Mouse (Mus musculus) hindbrain, postnatal 0 days (tissue): ENCODE data around the gene D630003M21Rik. TPM values are rescaled to one million over a fixed set of nuclear protein-coding genes. Genes with fewer than 3 reads are reported as not detected.

Source experiments
- ATAC-seq: fragments of 200-750 bp; cut with Nextera tagmentation; 2 replicates; pipeline ENCODE4 v1.8.0; 2017; ENCODE audit warnings: mild to moderate bottlenecking, moderate TSS enrichment, moderate library complexity
- DNase-seq: peaks from one replicate; pipeline ENCODE4 v3.0.0-alpha.2; 2015; ENCODE audit warnings: low spot score
- H3K27ac ChIP-seq: fragments of 300-500 bp; sonication (generic); 2 replicates; pipeline ENCODE4 v1.5.1; 2014; ENCODE audit warnings: mild to moderate bottlenecking
- H3K27me3 ChIP-seq: fragments of 300-500 bp; sonication (generic); 2 replicates; pipeline ENCODE4 v1.6.1; 2014; ENCODE audit warnings: low read length, mixed read lengths; ENCODE audit not compliant: insufficient read depth
- H3K36me3 ChIP-seq: fragments of 300-500 bp; sonication (generic); 2 replicates; pipeline ENCODE4 v1.6.1; 2014; ENCODE audit warnings: low read length, mixed read lengths; ENCODE audit not compliant: insufficient read depth
- H3K4me1 ChIP-seq: fragments of 300-500 bp; sonication (generic); 2 replicates; pipeline ENCODE4 v1.6.1; 2014; ENCODE audit warnings: antibody characterized with exemption, low read length, mixed read lengths; ENCODE audit not compliant: insufficient read depth
- H3K4me2 ChIP-seq: fragments of 300-500 bp; sonication (generic); 2 replicates; pipeline ENCODE4 v1.6.1; 2014; ENCODE audit warnings: low read depth, mild to moderate bottlenecking, low read length, moderate library complexity, mixed read lengths
- H3K4me3 ChIP-seq: fragments of 300-500 bp; sonication (generic); 2 replicates; pipeline ENCODE4 v1.5.1; 2014; ENCODE audit warnings: low read length
- H3K9ac ChIP-seq: fragments of 300-500 bp; sonication (generic); replicated peaks from 2 replicates; pipeline ENCODE4 v1.6.1; 2014; ENCODE audit warnings: mild to moderate bottlenecking, low read length, moderate library complexity, mixed read lengths
- H3K9me3 ChIP-seq: fragments of 300-500 bp; sonication (generic); 2 replicates; pipeline ENCODE4 v1.6.1; 2016; ENCODE audit warnings: low read length, mixed read lengths
- CTCF ChIP-seq: IDR thresholded peaks from 2 replicates; pipeline ENCODE4 v1.5.1; 2016; ENCODE audit warnings: antibody characterized with exemption, control low read depth, low read depth
- WGBS: fragments of 180-500 bp; shearing (Covaris S2); extraction: QIAGEN DNeasy Blood & Tissue Kit; methylation state at CpG from one replicate; pipeline ENCODE4 v1.1.7; 2014; 5-methylcytosine and 5-hydroxymethylcytosine counted together
- polyA plus RNA-seq: library from polyadenylated mRNA; unstranded; fragments of >200 nt; fragmentation: Nextera tagmentation; extraction: Ambion mirVana; gene quantifications from 2 replicates; pipeline ENCODE4 v1.2.1, GENCODE M21; 2015
- total RNA-seq: library from RNA; depleted of rRNA; stranded (reverse); fragments of >200 nt; gene quantifications from 2 replicates; pipeline ENCODE4 v1.2.3, GENCODE M21; 2014

The D630003M21Rik gene
- total and polyA plus RNA-seq, 2 experiments from 2014 or later = 2.3 to 7.8 TPM

DNA sequence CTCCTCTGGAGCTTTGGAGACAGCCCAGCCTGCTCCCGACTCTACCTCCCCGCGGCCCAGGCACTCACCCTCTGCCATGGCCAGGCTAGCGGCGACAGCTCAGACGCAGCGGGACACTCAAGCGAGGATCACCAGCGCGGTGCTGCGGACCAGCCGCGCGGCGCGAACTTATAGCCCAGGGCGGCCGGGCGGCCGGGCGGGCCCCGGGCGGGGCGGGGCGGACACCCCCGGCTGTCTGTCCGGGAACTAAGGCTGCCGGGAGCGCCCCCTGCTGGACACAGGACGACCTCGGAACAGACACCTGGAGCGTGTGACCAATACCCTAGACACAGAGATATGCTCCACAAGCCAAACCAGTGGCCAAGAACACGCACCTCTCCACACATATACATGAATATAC, 82.8 kb downstream of the D630003M21Rik start, which contains the start of gene Tgm2:
Gene Tgm2, minus strand, starts transcription at position 214 of the 400 bp plus-strand sequence.
- no peak within 1 kb of the TSS for H3K9ac ChIP-seq
- H3K9me3 ChIP-seq = no peaks in the 10 kb centered on the region
- under 1% methylated on average over 16 of the region's 33 CpGs for WGBS
- no peaks in the 10 kb centered on the region for H3K27me3 ChIP-seq
- peak within 1 kb of the TSS; percentile 23 for H3K4me3 ChIP-seq
- H3K4me2 ChIP-seq = peak within 1 kb of the TSS; percentile 53
- H3K27ac ChIP-seq = no peak within 1 kb of the TSS
- H3K36me3 ChIP-seq = no peaks in the 10 kb centered on the region
- ATAC-seq = peak; percentile 69
- H3K4me1 ChIP-seq = no peaks in the 10 kb centered on the region
- peak; percentile 70 for DNase-seq
- TF ChIP-seq CTCF = peak; percentile 62

DNA sequence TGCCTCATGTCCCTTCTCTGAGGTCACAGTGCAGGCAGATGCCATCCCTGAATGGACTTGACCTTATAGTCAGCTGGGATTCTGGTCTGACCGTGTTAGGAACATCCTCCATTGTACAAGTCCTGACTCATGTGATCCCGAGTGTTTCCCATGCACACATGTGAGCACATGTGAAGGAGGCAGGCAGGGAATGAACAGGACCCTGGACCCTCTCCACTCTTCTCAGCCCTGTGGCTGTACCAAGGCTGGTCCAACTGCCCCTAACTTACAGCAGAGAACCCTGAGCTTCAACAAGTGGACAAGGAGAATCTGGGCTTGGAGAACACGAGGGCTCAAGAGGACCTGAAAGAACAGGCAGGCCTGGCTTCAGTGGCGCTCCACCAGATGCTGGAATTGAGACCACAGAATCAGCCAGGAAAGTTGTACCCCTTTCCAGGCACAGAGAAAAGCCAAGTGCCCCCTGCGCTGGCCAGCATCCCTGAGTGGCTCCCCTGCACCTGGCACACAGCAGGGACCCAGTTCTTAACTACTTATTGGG, 83.4 kb downstream of the D630003M21Rik start:
- H3K4me2 ChIP-seq = peak overlapping the region; percentile 53
- peak overlapping the region; percentile 23; the same call in 1 of the 2 replicates for H3K4me3 ChIP-seq
- no peak for TF ChIP-seq CTCF
- no peak overlapping the region for H3K27ac ChIP-seq
- H3K9ac ChIP-seq = no peak overlapping the region
- no peaks in the 10 kb centered on the region for H3K27me3 ChIP-seq
- DNase-seq (no peak), ATAC-seq (no peak)
- no peaks in the 10 kb centered on the region for H3K4me1 ChIP-seq
- H3K9me3 ChIP-seq = no peaks in the 10 kb centered on the region
- 69% methylated on average over 5 of the region's 5 CpGs for WGBS
- H3K36me3 ChIP-seq = no peaks in the 10 kb centered on the region

DNA sequence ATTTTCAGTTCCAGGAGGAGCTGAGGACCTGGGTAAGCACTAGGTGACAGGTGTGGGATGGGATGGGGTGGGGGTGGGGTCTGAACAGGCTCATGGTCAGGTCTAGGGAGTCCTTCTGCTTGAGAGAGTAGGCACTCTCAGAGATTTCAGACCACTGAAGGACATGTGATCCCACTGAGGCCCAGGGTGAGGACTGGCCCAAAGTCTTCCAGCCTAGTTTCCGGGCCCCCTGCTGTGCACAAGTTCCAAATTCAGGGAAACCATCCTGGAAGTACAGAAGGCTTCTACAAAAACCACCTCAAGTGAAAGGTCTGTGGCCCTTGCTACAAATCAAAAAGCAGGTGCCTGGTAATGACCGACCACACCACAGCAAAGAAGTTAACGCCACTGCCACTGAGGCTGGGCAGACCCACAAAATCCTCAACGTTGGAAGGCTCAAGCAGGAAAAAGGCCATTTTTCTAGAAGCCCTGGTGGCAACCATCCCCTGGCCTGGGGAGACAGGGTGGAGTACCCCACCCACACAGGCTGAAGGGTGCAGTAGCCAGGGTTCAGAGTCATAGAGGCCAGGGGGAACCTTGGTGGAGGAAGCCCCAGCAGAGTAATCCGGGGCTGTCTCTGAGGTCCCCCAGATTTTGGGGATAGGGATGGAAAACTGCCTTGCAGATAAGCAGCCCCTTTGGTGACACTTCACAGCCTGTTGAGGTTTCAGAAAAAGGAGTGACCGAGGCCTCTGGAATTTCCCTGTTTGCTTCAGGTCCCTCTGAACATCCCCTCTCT, 84.1 kb downstream of the D630003M21Rik start:
- no peak for TF ChIP-seq CTCF
- no peaks in the 10 kb centered on the region for H3K9me3 ChIP-seq
- DNase-seq = no peak
- H3K9ac ChIP-seq = no peak overlapping the region
- H3K4me2 ChIP-seq = peak overlapping the region; percentile 53; the same call in 1 of the 2 replicates
- H3K27me3 ChIP-seq = no peaks in the 10 kb centered on the region
- no peak overlapping the region for H3K27ac ChIP-seq
- WGBS = 85% methylated on average over 6 of the region's 6 CpGs
- H3K36me3 ChIP-seq = no peaks in the 10 kb centered on the region
- H3K4me1 ChIP-seq = 0 out of 2 replicates have a peak, but pooled peaks cover under 1% of the 10 kb centered on the region
- H3K4me3 ChIP-seq = no peak overlapping the region
- no peak for ATAC-seq

DNA sequence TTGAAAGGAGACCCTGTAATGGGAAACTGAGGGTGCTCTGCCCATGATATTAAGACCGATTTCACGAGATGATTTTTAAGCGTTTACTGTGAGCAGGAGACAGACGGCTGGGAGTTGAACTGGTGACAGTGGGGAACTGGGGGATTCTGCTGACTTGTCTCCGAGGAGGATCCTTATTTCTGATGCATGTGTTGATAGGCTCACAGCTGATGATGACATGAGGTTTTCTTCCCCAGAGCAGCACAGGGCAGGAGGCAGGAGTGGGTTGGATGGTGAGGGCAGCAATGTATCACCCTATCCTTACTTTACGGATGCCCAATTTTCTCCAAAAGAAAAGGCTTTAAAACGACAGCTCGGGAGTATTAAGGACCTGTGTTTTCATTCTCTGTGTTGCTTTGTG, 84.8 kb downstream of the D630003M21Rik start:
- Histone ChIP-seq H3K4me1 (peaks cover 7% of the 10 kb centered on the region; the same call in 1 of the 2 replicates), H3K4me2 (no peak overlapping the region), H3K27ac (no peak overlapping the region), H3K4me3 (no peak overlapping the region), H3K9me3 (no peaks in the 10 kb centered on the region), H3K9ac (no peak overlapping the region), H3K36me3 (no peaks in the 10 kb centered on the region), H3K27me3 (no peaks in the 10 kb centered on the region)
- no peak for TF ChIP-seq CTCF
- ATAC-seq (no peak), DNase-seq (no peak)
- WGBS = 49% methylated on average over 8 of the region's 8 CpGs

DNA sequence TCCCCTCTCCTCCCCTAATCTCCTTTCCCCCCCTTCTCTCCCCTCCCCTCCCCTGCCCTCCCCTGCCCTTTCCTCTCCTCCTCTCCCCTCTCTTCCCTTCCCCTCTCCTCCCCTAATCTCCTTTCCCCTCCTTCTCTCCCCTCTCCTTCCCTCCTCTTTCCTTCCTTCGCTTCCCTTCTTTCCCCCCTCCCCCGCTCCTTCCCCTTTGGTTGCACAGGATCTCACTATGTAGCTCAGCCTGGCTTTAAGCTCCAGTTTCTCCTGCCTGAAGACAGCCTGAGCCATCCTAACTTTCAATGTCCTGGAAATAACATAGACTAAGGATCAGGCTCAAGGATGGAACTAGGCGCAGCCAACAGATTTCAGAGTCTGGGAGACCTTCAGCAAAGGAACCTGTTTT, 85.2 kb downstream of the D630003M21Rik start:
- DNase-seq = no peak
- H3K27ac ChIP-seq = no peak overlapping the region
- H3K9ac ChIP-seq = no peak overlapping the region
- peaks cover 9% of the 10 kb centered on the region; the same call in 1 of the 2 replicates for H3K4me1 ChIP-seq
- no peak overlapping the region for H3K4me2 ChIP-seq
- no peak for ATAC-seq
- no peaks in the 10 kb centered on the region for H3K36me3 ChIP-seq
- WGBS = 62% methylated on average over 3 of the region's 3 CpGs
- no peaks in the 10 kb centered on the region for H3K27me3 ChIP-seq
- no peak overlapping the region for H3K4me3 ChIP-seq
- H3K9me3 ChIP-seq = no peaks in the 10 kb centered on the region
- TF ChIP-seq CTCF = no peak

DNA sequence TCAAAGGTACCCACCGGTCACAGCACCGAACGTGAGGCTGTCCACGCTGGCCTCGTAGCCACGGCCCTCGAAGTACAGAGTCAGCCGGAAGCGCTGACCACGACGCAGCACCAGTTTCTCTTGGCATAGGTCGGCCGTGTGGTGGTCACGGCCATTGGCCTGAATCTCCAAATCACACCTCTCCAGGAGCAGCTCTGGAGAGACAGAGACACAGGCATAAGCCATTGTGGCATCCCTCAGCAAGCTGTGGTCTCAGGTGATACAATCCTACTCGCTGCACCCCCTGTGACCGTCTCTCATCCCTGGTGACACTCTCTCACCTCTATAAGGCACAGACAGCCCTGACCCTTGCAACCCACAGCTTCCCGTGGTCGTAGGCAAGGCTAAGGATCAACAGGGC, 86.0 kb downstream of the D630003M21Rik start:
- 89% methylated on average over 18 of the region's 18 CpGs for WGBS
- H3K9me3 ChIP-seq = no peaks in the 10 kb centered on the region
- TF ChIP-seq CTCF = no peak

More for the DNA sequence above, 86.0 kb downstream of the D630003M21Rik start:
- ATAC-seq (no peak), DNase-seq (no peak)
- H3K4me1 ChIP-seq = peaks cover 9% of the 10 kb centered on the region; the same call in 1 of the 2 replicates
- H3K27ac ChIP-seq = no peak overlapping the region
- H3K27me3 ChIP-seq = no peaks in the 10 kb centered on the region
- no peak overlapping the region for H3K4me3 ChIP-seq
- no peak overlapping the region for H3K4me2 ChIP-seq
- no peaks in the 10 kb centered on the region for H3K36me3 ChIP-seq
- H3K9ac ChIP-seq = no peak overlapping the region
